Mouse (Mus musculus) gastrocnemius, postnatal 36 days (tissue): ENCODE data around the gene Olfml2b. TPM values are rescaled to one million over a fixed set of nuclear protein-coding genes. Genes with fewer than 3 reads are reported as not detected.

Experiments used
- DNase-seq, 2 experiments: peaks; one replicate each; pipeline ENCODE4 v3.0.0; 2022
- intact Hi-C: fragments of 180-260 bp; cut with DNase I; formaldehyde crosslinking; loops from one replicate; pipeline ENCODE4 v1.15.1; 2025
- total RNA-seq, 2 experiments: library from RNA; stranded (reverse); gene quantifications; 2 replicates each; pipeline ENCODE4 v1.2.3; 2021

Olfml2b gene
- total RNA-seq, 2 experiments from 2014 or later: 6.9 to 8.2 TPM

DNA sequence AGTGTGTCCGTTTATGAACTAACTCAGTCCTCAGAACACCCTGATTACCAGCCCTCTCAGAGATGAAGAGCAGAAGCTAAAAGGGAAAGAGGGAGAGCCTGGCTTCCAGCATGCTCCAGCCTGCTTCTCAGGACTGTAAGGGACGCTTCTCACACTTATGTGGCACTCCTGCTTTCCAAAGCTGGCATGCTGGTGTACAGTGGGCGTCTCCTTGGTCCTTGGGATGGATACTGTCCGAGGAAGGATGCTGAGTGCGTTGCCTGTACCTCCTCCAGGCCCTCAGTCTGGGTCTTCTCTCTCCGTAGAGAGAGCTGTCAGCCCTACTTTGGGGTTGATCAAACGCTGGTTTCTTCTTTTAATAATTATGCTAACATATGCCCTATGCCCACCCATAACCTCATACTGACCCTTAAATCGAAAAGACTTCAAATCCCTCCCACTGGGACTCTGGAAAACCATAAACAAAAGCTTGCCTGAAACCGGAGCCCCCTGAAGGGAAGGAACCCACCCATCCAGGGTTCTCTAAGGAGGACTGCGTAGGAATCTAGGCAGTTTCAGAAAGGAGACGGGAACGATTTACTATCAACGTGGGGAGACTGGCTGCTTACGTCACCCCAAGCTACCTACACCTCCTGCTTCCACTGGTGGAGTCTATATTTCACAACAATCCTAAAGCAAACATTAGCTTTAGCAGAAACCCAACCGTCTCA is 1.7 kb downstream of the Olfml2b start:
- no peak for DNase-seq
- intact Hi-C loops: loop anchor here (5.0 kb wide), 1 partner anchor 116 kb away; no protein-coding TSS in a partner anchor

DNA sequence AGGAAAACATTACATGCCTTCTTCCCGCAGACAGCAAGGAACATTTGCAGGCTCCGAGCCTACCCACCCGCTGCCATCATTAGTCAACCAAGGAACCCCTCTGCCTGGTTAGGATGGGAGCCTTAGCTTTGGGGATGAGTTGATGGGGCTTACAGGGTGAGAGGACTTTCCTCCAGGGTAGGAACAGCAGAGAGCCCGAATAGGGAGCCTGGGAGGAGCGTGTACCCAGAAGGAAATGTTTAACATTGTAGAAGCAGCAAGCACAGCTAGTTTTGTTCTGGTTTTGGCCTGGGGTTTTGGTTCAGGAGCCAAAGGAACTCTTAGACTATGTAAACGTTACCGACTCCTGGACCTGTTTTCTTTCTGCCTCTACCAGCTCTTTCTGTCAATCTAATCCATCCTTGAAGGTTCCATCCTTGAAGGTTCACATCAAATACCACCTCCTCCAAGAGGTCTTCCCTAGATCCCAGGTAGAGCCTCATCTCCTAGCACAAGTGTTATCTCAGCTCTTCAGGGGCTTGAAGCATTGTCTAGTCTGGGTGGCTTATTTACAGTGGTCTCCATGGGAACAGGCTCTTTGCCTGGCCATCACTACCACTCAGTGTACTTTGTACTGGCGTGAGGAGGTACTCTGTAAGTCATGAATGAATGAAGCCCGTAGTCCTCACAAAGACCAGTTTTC is 2.4 kb downstream of the Olfml2b start:
- intact Hi-C loops: loop anchor here (5.0 kb wide), 1 partner anchor 116 kb away; no protein-coding TSS in a partner anchor
- DNase-seq: no peak

DNA sequence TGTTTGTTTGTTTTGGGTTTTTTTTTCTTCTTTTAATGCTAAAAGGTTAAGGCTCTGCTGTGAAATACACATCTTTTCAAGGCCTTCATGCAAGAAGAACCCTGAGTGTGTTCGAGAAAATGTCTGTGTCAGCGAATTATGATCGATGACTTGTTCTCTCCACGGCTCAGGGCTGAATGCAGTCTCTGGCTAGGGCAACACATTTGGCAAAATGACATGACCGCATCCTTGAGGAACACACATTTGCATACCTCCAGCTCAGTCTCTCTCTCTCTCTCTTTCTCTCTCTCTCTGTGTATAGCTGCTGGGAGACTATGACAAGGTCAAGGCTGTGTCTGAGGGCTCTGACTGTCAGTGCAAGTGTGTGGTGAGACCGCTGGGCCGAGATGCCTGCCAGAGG is 3.0 kb downstream of the Olfml2b start:
- DNase-seq: no peak

DNA sequence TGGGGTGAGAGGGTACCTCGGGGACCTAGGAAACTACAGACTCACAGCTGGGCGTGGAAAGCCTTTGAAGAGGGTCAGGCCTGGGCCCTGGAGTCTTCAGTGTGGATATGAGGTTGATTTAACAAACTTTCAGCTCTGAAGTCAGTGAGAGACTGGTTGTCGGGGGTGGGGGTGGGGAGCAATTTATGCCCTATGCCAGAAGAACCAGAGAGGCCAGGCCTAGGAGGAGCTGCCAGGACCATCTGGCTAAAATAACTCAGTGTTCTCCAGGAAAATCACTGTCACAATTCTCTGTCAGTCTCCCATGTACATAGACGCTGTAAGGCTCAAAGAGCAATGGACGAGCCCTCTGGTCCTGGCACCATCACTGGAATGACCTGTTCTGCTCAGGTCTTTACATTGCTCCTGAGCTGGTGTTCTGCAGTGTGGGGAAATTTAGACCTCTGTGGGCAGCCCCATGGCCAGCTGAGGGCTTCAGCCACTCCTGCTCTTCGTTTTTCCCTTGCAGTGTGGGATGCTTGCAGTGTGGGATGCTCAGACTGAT is 3.7 kb downstream of the Olfml2b start:
- intact Hi-C loops: loop anchor here (5.0 kb wide), 1 partner anchor 114 kb away; no protein-coding TSS in a partner anchor

More for the DNA sequence above, 3.0 kb downstream of the Olfml2b start:
- intact Hi-C loops: loop anchor here (5.0 kb wide), 1 partner anchor 115 kb away; no protein-coding TSS in a partner anchor

DNA sequence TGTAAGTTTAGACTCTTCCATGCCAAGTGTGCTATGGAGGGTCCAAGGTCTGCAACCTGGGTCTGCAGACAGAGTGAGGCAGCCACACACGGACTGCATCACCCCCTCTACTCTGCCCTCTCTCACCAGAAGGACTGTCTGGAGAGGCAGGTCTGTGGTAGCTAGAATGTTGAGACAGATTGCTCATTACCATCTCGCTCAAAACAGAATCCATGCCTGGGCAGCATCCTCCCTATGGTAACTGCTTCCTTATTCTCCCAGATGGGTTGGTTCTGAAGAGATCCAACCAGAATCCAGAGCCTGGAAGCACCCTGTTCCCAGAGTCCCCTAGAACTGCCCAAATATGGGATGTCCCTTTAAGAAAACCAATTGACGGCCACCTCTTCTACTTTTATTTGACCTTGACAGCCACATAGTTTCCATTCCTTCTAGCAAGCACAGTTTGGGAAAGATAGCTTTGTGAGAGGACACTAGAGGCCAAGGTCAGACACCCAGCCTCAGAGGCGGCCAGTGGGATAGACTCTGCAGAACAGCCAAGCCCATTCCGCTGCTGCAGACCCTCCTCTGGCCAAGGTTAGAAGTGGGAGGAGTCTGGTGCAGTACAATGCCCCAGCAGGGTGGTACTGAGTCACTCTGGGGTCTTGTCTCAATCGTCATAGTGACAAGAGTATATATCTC is 6.9 kb downstream of the Olfml2b start:
- no peak for DNase-seq
- intact Hi-C loops: loop anchor here (5.0 kb wide), 1 partner anchor 766 kb away; the partner anchor contains the start of gene Tstd1

More for the DNA sequence above, 3.7 kb downstream of the Olfml2b start:
- no peak for DNase-seq

DNA sequence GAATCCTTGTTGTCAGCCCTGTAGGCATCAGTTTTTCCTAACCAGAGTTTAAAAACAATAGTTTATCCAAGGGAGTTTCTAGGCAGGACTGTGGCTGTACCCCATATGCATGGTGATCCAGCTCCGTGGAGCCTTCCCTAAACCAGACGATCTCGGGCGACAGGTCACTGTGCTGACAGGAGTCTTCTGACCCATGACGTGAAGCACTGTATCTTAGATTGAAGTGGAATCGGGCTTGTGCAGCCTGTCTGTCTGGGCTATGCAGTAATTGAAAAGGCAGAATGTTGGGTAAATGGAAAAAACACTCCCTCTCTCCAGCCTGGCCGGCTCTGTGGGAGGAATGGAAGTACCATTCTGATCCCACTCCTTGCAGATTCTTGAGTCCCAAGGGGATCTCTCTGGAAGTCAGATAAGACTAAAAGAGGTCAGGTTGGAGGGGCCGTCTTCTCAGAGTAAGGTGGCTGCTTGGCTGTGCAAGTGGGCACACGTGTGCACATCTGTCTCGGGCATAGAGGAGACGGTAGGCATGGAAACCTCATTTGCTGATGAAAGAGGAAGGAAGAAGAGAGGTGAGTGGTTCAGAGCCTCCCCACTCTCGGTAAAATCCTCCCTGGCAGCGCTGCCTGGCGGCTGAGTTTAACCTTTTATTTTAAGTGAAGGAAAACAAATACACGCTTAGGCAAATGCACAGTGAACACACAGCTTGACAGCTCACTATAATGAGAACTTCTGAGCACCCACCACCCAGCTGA is 7.8 kb downstream of the Olfml2b start:
- intact Hi-C loops: loop anchor here (5.0 kb wide), 1 partner anchor 765 kb away; the partner anchor contains the start of gene Tstd1
- DNase-seq: no peak

DNA sequence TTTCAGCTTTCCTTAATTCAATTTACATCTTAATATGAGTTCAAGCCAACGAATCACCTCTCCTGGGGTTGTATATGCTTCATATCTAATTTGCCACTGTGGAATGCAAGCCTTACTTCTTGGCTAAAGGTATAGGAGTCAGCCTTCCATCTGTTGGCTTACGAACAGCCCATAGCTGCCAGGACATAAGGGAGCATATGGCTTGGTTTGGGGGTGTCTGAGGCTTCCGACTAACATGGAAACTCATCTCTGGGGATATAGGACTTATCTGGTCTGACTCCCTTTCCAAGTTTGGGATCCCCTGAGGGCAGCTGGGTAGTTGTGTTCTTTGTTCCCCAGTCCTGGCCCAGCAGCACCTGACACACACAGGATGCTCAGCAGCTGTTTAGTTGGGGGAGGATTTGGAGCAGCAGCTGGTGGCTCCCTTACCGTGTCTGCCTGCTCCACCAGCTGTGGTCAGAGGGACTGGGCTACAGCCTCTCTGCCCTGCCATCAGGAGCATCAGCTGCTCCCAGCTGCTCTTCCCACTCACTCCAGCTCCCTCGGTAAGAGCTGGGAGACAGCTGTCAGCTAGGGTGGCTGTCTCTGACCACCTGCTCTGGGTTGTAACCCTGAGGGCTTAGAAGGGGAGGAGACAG is 11.1 kb downstream of the Olfml2b start:
- intact Hi-C loops: no loop called here
- no peak for DNase-seq

DNA sequence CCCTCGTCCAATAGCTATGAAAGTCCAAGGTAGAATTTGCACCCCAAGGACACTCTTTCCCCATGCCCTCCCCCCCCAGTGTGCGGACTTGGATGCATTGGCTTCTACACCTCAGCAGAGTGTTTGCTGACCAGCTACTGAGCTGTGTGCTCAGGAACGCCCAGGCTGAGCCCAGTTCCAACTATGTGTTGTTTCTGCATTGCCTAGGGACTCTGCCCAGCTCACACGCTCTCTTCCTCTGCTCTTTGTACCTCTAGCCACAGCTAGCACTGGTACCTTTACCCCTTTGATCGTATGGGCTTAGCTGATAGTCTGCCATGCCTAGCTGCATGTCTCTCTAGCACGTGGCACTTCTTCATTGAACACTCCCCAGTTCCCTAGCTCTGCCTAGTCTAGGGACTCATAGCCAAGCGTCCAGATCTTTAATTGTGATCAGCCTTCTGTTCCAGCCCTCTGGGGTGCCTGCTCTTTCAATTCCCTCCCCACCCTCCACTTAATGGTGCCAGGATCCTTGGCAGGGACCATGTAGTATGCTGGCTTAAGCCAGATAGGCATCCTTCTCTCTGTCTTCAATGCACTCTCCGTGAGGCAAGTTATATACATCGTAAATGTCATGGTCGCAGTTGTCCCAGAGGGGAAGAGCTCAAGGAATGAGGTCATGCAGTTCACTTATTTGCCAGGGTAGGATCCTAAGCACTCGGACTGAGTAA is 12.3 kb downstream of the Olfml2b start:
- intact Hi-C loops: no loop called here
- DNase-seq: no peak

DNA sequence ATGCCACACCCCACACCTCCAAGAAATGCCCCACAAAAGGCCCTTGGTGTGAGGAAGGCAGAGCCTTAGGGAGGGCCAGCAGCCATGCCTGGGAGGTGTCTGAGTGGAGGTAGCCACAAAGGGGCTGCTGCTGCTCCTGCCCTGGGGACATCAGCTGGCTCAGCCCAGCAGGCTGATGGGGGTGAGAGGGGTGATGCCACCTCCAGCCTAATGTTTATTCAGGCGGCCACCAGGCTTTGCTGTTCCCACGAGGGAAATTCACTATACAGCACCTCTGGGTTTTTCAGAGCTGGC is 12.8 kb downstream of the Olfml2b start:
- intact Hi-C loops: no loop called here
- DNase-seq: no peak

DNA sequence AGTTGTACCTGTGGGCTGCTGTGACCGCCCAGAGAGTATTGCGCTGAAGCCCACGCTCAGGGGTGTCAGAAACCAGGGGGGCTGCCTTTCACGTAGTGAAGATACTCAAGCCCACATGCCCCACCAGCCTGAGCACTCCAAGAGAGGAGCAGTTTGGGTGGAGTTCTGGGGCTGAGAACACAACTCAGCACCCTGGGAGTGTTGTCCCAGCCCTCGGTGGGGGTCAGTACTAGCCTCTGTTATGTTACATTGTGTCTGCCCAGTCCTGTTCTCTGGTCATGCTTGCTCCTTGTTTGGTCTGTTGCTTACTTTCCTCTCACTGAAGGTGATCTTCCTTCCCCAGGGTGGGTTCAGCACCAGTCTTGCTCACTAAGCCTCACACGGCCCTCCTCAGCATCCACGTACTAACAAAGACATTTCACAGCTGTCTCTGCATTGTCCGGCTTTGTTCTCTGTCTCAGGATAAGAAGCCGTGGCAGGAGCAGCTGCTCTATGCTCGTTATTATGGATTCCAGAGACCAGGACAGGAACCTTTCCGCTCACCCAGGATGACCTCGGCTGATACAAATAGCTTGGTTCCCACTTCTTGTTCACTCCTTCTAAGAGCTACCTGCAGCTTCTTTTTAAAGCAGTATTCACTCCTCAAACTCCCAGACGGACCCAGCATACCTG is 13.4 kb downstream of the Olfml2b start:
- intact Hi-C loops: no loop called here
- DNase-seq: no peak

DNA sequence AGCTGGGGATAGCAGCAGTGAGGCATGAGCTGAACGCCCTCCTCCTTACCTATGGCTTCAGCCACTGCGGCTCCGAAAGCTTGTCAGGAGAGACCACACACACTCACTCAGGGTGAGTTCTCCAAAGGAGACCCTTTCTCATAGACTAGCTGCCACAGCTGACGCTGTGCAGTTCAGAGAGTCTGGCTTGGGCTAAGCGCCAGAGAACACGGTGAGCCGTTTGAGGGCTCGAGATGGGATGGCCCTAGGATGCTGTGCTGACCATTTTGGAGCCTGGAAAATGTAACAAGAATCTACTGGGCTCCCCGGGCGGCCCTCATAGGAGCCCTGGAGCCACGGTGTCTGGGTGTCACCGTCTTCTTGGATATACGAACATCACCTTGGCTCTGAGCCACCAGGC is 14.9 kb downstream of the Olfml2b start:
- intact Hi-C loops: no loop called here
- no peak for DNase-seq

DNA sequence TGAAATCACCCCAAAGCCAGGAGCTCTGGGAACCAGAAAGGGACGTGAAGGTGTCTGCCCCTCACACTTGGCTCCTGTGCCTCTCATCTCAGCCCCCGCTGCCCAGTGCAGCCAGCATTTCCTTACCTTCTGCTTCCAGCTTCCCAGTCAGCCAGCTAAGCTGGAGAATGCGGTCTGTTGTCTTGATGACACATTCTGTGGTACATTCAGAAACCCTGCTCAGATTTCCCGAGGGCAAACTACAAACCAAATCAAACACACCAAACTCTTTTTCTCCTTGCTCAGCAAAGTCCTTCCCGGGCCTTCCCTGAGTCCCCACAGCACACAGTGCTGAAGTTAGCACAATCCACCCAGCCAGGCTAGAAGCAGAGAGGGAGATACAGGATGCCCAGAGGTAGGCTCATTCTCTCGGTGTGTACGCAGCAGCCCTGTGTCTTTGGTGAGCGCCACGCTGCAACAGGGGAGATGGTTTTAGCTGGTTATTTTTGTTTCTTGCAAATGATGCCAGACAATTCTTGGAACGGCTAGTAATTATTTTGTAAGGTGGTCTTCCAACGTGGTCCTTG is 20.4 kb downstream of the Olfml2b start:
- DNase-seq: no peak

DNA sequence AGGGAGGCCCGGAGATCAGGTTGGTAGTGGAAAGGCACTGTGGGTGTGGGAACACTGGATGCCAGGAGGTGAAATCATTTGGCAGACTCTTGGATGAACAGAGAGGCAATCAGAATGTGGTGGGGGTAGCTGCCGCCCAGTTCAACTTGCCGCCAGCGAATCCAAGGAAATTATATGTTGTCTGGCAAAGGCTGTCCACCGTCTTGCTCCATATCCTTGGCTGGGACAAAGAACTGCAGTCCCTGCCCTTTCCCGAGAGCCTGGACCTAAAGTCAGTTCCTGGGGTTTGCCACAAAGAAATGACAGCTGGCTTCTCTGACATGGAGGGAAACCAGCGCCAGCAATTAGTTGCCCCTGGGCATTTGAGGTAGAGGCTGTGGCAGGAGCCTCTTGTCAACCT is 20.9 kb downstream of the Olfml2b start:
- intact Hi-C loops: no loop called here
- no peak for DNase-seq

More for the DNA sequence above, 20.4 kb downstream of the Olfml2b start:
- intact Hi-C loops: no loop called here

DNA sequence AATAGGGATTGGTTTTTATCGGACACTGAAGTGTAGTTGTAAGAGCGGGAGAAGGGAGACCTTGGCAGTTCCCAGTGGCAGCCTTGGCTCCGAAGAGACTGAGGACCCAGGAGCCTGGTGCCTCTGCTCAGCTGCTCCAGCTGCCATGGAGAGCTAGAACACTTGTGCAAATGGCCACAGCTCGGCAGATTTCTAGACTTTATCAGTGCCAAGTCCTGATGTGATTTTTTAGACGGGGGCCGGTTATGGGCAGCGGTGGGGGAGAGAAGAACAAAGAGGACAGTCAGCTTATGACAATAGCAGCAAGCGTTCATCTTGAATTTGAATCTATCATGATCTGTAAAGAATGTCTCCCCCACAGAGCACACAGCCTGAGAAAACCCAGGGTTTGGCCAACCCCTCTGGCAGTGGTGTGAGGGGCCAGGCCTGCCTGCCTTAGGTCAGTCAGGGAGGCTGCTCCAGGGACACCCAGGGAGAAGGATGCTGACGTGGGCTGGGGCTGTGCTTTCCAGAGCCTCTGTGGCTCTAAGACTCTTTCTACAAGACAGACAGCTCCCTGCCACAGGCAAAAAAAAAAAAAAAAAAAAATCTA is 29.9 kb downstream of the Olfml2b start:
- peak in 1 of 2 experiments; percentile 52 for DNase-seq
- intact Hi-C loops: no loop called here

DNA sequence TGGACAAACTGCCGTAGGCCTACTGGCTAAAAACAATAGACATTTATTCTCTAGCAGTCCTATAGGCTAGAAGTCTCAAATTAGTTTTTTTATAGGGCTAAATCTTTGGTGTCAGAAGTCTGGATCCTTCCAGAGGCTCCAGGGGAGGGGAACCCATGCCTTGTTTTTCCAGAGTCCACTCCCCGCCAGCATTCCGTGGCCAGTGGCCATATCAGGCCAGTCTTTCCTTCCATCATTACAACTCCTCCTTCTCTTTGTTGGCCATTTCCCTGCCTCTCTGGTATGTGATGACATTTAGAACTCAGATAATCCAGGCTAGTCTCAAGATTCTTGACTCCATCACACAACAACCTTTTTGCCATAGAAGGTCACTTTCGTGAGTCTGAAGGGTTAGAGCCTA is 33.3 kb downstream of the Olfml2b start:
- intact Hi-C loops: no loop called here
- DNase-seq: no peak

DNA sequence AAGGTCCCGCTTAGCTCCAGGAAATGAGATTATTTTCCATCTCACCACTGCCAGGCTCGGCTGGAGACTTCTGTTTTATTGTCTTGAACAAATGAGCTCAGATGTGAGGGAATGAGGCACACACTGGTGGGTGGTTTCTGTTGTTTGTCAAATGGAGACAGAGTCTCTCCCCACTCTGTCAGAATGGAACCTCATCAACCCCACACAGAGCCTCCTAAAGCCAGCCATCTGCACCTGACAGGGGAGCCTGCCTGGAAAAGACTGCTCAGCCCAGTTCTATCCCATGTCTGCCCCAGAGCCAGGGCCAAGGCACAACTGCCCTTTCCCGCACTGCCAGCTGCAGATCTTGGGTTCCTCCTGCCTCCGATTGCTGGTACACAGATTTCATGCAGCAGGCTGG is 34.5 kb downstream of the Olfml2b start:
- intact Hi-C loops: no loop called here

DNA sequence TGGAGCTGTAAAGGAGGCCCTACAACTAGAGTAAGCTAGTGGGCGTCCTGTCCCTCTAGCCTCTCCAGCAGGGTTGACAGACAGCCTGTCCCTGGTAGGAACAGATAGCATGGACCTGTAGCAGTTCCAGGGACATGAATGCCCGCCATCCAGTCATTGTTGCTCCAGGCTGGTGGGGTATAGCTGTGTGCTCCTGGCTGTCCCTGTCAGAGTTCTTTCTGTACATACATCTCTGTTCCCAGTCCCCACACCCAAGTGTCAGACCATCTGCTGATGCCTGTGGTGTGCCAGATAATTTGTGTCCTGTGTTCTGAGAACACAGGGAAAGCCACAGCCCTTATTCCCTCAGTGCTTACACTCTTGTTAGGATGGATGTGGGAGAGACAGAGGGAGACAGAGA is 35.3 kb downstream of the Olfml2b start:
- intact Hi-C loops: no loop called here
- no peak for DNase-seq

More for the DNA sequence above, 34.5 kb downstream of the Olfml2b start:
- DNase-seq: no peak

DNA sequence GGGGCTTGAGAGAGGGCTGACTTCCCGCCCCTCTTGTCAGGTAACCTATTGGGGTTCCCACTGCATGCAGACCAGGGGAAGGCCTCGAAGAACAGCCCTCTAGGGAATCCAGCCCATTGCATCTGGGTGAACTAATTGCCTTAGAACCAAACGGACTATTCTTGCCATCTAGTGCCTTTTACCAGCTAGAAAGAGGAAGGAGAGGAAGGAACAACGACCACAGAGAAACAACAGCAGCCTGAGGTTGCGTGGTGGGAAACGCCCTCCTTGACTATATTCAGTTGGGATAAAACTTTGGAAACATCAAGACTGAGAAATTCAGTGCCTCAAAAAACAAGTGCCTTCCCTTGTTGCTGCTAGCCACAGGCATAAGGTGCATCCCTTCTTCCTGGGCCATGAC is 39.5 kb downstream of the Olfml2b start:
- intact Hi-C loops: no loop called here
- no peak for DNase-seq
